Mouse (Mus musculus) ovary, postnatal 10 days (tissue): ENCODE measurements around the gene Cygb.
"Not testable (repeated sequence)": the region's sequence is repeated elsewhere in the genome, so short reads cannot be mapped to it uniquely, and the experiment has no call there.

Experiments used
- DNase-seq: peaks from one replicate; pipeline ENCODE4 v3.0.0; 2022; ENCODE audit warnings: low spot score

Gene Cygb

GRCm38 (mm10) chr11:116615735-116616437 is 38.2 kb downstream of the Cygb start:
- DNase-seq: no peak

GRCm38 (mm10) chr11:116613234-116613633 is 40.9 kb downstream of the Cygb start:
- no peak for DNase-seq

- no peak for DNase-seq
Measured at GRCm38 (mm10) chr11:116612554-116612953, 41.6 kb downstream of the Cygb start.

GRCm38 (mm10) chr11:116611883-116612282 is 42.2 kb downstream of the Cygb start:
- no peak for DNase-seq

GRCm38 (mm10) chr11:116611168-116611567 is 42.9 kb downstream of the Cygb start:
- DNase-seq: not testable (repeated sequence)

- DNase-seq: no peak
Measured at GRCm38 (mm10) chr11:116609965-116610630, 44.0 kb downstream of the Cygb start.

GRCm38 (mm10) chr11:116607717-116608116 is 46.4 kb downstream of the Cygb start:
- no peak for DNase-seq

- no peak for DNase-seq
Measured at GRCm38 (mm10) chr11:116604097-116604496, 50.0 kb downstream of the Cygb start.

GRCm38 (mm10) chr11:116603339-116603738 is 50.8 kb downstream of the Cygb start:
- no peak for DNase-seq

- DNase-seq: no peak
Measured at GRCm38 (mm10) chr11:116602043-116602442, 52.1 kb downstream of the Cygb start.

- DNase-seq: no peak
Measured at GRCm38 (mm10) chr11:116601166-116601565, 52.9 kb downstream of the Cygb start.

GRCm38 (mm10) chr11:116599230-116599629 is 54.9 kb downstream of the Cygb start:
- no peak for DNase-seq

GRCm38 (mm10) chr11:116598193-116598592 is 55.9 kb downstream of the Cygb start:
- no peak for DNase-seq

GRCm38 (mm10) chr11:116596766-116597165 is 57.3 kb downstream of the Cygb start:
- DNase-seq: no peak
